Mouse (Mus musculus): ENCODE results near the gene Os9. TPM values are rescaled to one million over a fixed set of nuclear protein-coding genes. Genes with fewer than 3 reads are reported as not detected.
A peak's percentile ranks its signal among the peaks of the same experiment; 100 is the strongest.
"Not testable (repeated sequence)": the region's sequence is repeated elsewhere in the genome, so short reads cannot be mapped to it uniquely, and the experiment has no call there.

The Os9 gene
- polyA plus RNA-seq (2015; fragmentation: Nextera tagmentation; extraction: Ambion mirVana) = 101 TPM in 2 replicates

DNA sequence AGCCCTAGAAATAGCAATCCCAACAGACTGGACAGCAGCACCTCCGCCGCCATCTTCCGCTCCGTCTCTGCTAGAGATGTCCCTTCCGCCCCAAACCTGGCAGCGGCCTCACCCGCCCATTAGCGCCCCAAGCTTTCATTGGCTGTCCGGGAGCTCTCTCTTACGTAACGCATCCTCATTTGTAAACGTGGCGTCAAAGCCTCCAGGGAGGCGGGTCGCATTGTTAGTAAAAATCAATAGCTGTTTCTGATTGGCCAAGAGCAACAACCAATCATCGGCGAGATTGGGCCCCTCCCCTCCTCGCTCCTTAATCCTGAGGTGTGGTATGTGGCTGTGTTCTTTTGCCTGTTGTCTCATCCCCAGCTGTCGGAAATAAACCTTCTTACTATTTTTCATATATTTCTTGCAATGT, at the start of gene Os9:
Os9 (minus strand) TSS at position 66 of the 412 bp plus-strand sequence.
- Histone ChIP-seq H3K27ac (replicated peaks) (no peak within 1 kb of the TSS), H3K9ac (peak within 1 kb of the TSS; percentile 68), H3K9me3 (replicated peaks) (no peaks in the 10 kb centered on the region), H3K36me3 (peaks cover 32% of the 10 kb centered on the region), H3K4me1 (peaks cover 26% of the 10 kb centered on the region), H3K4me3 (replicated peaks) (peak within 1 kb of the TSS; percentile 88), H3K27me3 (no peaks in the 10 kb centered on the region), H3K4me2 (replicated peaks) (peak within 1 kb of the TSS; percentile 97)
- under 1% methylated on average over 19 of the region's 19 CpGs for WGBS
- ATAC-seq (ENCODE audit: insufficient number of reproducible peaks, low FRiP score, low TSS enrichment, low read depth) = peak; percentile 95

DNA sequence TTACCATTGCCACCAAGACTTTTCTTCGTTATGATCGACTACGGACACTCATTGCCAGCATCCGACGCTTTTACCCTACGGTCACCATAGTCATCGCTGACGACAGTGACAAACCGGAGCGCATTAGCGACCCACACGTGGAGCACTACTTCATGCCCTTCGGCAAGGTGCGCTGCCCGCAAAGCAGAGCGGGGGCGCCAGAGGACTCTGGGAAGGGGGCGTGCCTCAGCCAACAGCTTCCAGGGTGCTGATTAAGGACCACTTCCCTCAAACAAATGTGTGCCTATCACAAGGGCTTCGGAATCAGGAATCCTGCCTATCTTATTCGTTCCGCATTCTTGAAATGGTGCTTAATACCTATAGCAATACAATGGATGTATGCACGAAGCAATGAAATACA, 49.1 kb upstream of the Os9 start:
- Histone ChIP-seq H3K4me1 (peaks cover 31% of the 10 kb centered on the region), H3K27me3 (peaks cover 52% of the 10 kb centered on the region), H3K9ac (no peak overlapping the region), H3K4me3 (replicated peaks) (peak overlapping the region; percentile 46), H3K9me3 (replicated peaks) (no peaks in the 10 kb centered on the region), H3K4me2 (replicated peaks) (peak overlapping the region; percentile 80), H3K36me3 (no peaks in the 10 kb centered on the region), H3K27ac (replicated peaks) (no peak overlapping the region)
- ATAC-seq (ENCODE audit: insufficient number of reproducible peaks, low FRiP score, low TSS enrichment, low read depth) = no peak
- WGBS = 3% methylated on average over 22 of the region's 22 CpGs

DNA sequence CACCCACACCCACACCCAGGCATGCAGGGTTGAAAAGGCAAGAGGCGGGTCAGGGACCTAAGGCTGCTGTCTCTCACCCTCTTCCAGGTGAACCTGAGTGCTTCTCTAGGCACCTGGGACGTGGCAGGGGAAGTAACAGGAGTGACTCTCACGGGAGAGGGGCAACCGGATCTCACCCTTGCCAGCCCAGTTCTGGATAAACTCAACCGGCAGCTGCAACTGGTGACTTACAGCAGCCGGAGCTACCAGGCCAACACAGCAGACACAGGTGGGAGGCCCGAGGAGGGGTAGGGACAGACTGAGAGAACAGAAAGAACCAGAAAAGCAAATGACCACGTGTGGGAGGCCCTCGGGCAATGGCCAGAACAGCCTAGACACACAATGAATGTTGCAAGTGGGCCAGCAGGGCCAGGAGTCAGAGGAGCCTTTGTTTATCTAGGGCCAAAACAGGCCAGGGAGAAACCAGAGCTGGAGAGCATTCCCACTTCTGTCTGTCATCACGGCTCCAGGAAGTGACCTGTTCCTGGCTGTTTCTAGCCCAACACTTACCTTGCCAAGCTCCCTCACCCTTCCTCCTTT, 46.8 kb upstream of the Os9 start:
- H3K9me3 ChIP-seq (replicated peaks) = no peaks in the 10 kb centered on the region
- H3K4me3 ChIP-seq (replicated peaks) = no peak overlapping the region
- no peaks in the 10 kb centered on the region for H3K36me3 ChIP-seq
- H3K27me3 ChIP-seq = peaks cover 52% of the 10 kb centered on the region
- H3K4me2 ChIP-seq (replicated peaks) = no peak overlapping the region
- no peak overlapping the region for H3K9ac ChIP-seq
- peaks cover 34% of the 10 kb centered on the region for H3K4me1 ChIP-seq
- no peak overlapping the region for H3K27ac ChIP-seq (replicated peaks)
- no peak for ATAC-seq (ENCODE audit: insufficient number of reproducible peaks, low FRiP score, low TSS enrichment, low read depth)
- WGBS = 40% methylated on average over 10 of the region's 10 CpGs

DNA sequence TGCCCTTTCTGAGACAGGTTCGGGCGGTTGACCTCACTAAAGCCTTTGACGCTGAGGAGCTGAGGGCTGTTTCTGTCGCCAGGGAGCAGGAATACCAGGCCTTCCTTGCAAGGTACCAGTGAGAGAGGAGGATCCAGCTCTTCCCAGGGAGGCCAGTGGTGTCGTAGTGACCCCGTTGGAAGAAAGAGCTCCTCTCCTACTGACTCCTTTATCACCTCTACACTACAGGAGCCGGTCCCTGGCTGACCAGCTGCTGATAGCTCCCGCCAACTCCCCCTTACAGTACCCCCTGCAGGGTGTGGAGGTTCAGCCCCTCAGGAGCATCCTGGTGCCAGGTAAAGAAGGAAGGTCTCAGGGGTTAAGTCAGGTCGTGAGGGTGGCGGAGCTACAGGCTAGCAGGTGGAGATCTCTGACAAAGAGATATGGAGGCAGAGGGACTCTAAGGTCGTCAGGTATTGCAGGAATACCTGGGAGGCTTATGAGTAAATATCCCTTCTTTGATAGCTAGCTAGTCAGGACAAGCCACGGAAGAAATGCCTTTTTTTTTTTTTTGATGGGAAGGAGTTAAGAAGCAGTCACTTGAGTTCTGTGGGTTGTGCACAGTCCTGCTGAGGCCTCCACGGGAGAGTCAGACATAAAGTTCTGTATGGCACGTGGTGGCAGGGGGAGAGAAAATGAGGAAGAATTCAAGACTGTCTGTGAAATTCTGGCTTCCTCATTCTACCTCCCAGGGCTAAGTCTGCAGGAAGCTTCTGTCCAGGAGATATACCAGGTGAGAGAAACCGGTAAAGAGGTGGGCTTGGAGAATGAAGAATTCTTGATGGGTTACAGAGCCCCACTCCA, 46.1 kb upstream of the Os9 start:
- Histone ChIP-seq H3K4me2 (replicated peaks) (peak overlapping the region; percentile 100; the same call in 1 of the 2 replicates), H3K36me3 (no peaks in the 10 kb centered on the region), H3K9me3 (replicated peaks) (no peaks in the 10 kb centered on the region), H3K27ac (replicated peaks) (no peak overlapping the region), H3K27me3 (peaks cover 52% of the 10 kb centered on the region), H3K4me1 (peaks cover 34% of the 10 kb centered on the region), H3K9ac (no peak overlapping the region), H3K4me3 (replicated peaks) (peak overlapping the region; percentile 62)
- WGBS = 25% methylated on average over 15 of the region's 15 CpGs
- no peak for ATAC-seq (ENCODE audit: insufficient number of reproducible peaks, low FRiP score, low TSS enrichment, low read depth)

DNA sequence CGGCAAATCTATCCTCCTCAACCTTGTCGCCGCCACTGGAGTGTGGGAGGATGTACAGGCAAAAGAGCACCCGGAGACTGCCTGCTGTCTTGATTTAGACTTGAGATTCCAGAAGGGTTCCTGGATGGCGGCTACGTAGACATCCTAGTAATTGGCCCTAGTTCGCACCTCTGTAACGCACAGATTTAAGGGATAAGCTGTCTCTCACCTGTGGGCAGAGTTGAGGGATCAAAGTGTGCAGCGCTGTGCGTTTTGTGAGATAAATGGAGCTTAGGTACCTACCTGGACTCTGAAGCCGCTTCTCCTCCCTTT, 45.4 kb upstream of the Os9 start:
- ATAC-seq (ENCODE audit: insufficient number of reproducible peaks, low FRiP score, low TSS enrichment, low read depth) = no peak

DNA sequence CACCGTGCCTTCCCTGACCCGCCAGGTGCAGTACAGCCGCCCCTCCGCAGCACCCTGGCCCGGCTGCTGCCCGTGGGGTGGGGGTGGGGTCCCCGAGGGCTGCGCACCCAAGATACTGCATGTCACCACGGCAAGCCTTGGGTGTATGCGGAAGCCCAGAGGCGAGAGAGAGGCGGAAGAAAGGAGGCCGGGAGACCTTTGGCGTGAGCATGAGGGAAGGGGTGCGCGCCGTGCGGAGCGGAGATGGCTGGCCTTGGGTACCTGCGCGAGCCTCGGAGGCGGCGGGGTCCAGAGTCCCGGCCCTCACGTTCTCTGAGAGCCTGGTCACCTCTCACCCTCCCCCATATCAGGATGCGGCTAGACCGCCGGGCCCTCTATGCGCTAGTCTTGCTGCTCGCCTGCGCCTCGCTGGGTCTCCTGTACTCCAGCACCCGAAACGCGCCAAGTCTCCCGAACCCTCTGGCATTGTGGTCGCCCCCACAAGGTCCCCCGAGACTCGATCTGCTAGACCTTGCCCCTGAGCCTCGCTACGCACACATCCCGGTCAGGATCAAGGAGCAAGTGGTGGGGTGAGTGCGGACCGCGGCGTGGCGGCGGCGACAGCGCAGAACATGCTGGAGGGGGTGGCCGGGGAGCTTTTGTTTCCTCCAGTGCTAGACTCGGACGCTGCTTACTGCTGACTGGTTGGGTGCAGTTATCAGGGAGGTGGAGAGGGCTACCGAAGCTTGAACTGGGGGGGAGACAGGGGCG, 44.9 kb upstream of the Os9 start:
- Histone ChIP-seq H3K4me3 (replicated peaks) (peak overlapping the region; percentile 62), H3K9me3 (replicated peaks) (no peaks in the 10 kb centered on the region), H3K27me3 (peaks cover 51% of the 10 kb centered on the region), H3K36me3 (no peaks in the 10 kb centered on the region), H3K9ac (peak overlapping the region; percentile 47), H3K4me1 (peaks cover 29% of the 10 kb centered on the region), H3K4me2 (replicated peaks) (peak overlapping the region; percentile 100), H3K27ac (replicated peaks) (no peak overlapping the region; the same call in 1 of the 2 replicates)
- under 1% methylated on average over 56 of the region's 56 CpGs for WGBS
- peak; percentile 22; the same call in 1 of the 2 replicates for ATAC-seq (ENCODE audit: insufficient number of reproducible peaks, low FRiP score, low TSS enrichment, low read depth)

More for the DNA sequence above, 45.4 kb upstream of the Os9 start:
- Histone ChIP-seq H3K9ac (peak overlapping the region; percentile 47; the same call in 1 of the 2 replicates), H3K9me3 (replicated peaks) (no peaks in the 10 kb centered on the region), H3K4me2 (replicated peaks) (peak overlapping the region; percentile 100), H3K36me3 (no peaks in the 10 kb centered on the region), H3K27ac (replicated peaks) (no peak overlapping the region), H3K4me3 (replicated peaks) (peak overlapping the region; percentile 62), H3K4me1 (peaks cover 34% of the 10 kb centered on the region), H3K27me3 (peaks cover 52% of the 10 kb centered on the region)
- WGBS = 6% methylated on average over 11 of the region's 11 CpGs

DNA sequence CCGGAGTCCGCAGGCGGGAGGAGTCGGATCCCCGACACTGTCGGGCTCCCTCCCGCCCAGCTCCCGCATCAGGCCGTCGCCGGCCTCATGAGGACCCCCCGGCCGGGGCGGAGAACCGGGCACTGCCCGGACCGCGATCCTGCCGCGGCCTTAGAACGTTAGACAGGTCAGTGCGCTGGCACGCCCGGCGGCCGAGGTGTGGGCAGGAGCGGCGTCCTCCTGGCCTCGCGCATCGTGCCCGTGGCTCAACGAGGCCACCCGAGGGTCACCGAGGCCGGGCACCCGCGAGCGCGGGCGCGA, 44.4 kb upstream of the Os9 start:
- no peaks in the 10 kb centered on the region for H3K36me3 ChIP-seq
- no peaks in the 10 kb centered on the region for H3K9me3 ChIP-seq (replicated peaks)
- ATAC-seq (ENCODE audit: insufficient number of reproducible peaks, low FRiP score, low TSS enrichment, low read depth) = peak; percentile 5; the same call in 1 of the 2 replicates
- H3K4me1 ChIP-seq = peaks cover 24% of the 10 kb centered on the region
- H3K4me3 ChIP-seq (replicated peaks) = peak overlapping the region; percentile 62
- H3K27ac ChIP-seq (replicated peaks) = no peak overlapping the region; the same call in 1 of the 2 replicates
- H3K4me2 ChIP-seq (replicated peaks) = peak overlapping the region; percentile 100
- H3K27me3 ChIP-seq = peaks cover 45% of the 10 kb centered on the region
- 0% methylated on average over 38 of the region's 42 CpGs for WGBS
- H3K9ac ChIP-seq = peak overlapping the region; percentile 47

DNA sequence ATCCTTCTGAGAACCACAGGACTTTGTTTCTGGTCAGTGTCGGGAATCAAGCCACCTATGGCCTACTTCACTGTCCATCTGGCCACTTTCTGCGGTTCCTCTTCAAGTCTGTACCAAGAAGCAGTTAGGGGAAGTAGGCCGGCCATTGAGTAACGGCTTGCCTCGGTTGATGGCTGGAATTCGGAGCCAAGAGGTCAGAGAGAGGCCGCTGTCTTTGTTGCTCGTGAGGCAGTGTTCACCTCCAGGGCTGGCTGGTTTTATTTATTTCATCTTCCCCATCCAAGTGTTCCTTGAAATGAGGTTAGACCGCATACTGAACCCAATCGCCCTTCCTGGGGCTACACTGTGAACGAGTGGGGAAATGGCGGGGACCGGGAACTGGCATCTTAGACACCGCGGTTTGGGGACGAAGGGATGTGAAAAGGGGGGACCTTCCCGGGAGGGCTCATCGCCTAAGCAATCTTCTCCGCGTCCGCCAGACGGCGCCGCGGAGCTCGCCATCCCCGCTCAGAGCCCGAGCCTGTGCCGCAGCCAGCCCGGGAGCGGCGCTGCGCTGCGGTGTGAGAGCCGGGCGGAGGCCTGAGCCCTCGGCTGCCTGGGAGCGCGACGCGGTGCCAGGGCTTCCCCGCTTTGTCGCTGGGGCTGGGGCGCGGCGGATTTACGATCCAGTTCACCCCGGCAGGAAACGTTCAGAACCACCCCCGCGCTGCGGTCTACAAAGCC, 43.9 kb upstream of the Os9 start, which contains the start of gene B4galnt1:
B4galnt1 (plus strand) TSS at position 595 of the 723 bp plus-strand sequence.
- Histone ChIP-seq H3K27me3 (peaks cover 40% of the 10 kb centered on the region), H3K27ac (replicated peaks) (no peak within 1 kb of the TSS; the same call in 1 of the 2 replicates)
- 2% methylated on average over 52 of the region's 52 CpGs for WGBS

DNA sequence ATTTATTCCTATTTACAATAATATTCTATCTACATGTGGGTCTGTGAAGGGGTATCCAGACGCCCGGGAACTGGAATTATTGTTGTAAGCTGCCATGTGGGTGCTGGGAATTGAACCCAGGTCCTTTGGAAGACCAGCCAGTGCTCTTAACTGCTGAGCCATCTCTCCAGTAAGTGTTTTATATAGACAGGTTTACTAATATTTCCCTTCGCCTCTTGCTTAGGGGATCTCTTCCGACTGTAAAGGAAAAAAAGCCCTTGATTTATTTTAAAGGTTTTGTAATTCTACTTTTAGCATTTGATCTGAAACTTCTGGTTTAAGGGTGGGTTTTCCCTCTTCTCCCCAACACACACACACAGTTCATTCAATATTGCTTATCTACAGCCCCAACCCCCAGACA, 43.3 kb upstream of the Os9 start:
- H3K9me3 ChIP-seq (replicated peaks) = no peaks in the 10 kb centered on the region
- peaks cover 18% of the 10 kb centered on the region for H3K4me1 ChIP-seq
- H3K4me2 ChIP-seq (replicated peaks) = no peak overlapping the region
- no peak overlapping the region for H3K4me3 ChIP-seq (replicated peaks)
- peaks cover 34% of the 10 kb centered on the region for H3K27me3 ChIP-seq
- WGBS = 92% methylated on average over 4 of the region's 4 CpGs
- no peak overlapping the region for H3K9ac ChIP-seq
- no peak overlapping the region for H3K27ac ChIP-seq (replicated peaks)
- H3K36me3 ChIP-seq = no peaks in the 10 kb centered on the region
- ATAC-seq (ENCODE audit: insufficient number of reproducible peaks, low FRiP score, low TSS enrichment, low read depth) = no peak

More for the DNA sequence above, 43.9 kb upstream of the Os9 start, which contains the start of gene B4galnt1:
- Histone ChIP-seq H3K4me1 (peaks cover 19% of the 10 kb centered on the region), H3K36me3 (no peaks in the 10 kb centered on the region), H3K4me3 (replicated peaks) (peak within 1 kb of the TSS; percentile 62), H3K9ac (peak within 1 kb of the TSS; percentile 47), H3K9me3 (replicated peaks) (no peaks in the 10 kb centered on the region), H3K4me2 (replicated peaks) (peak within 1 kb of the TSS; percentile 100)
- peak; percentile 86 for ATAC-seq (ENCODE audit: insufficient number of reproducible peaks, low FRiP score, low TSS enrichment, low read depth)

DNA sequence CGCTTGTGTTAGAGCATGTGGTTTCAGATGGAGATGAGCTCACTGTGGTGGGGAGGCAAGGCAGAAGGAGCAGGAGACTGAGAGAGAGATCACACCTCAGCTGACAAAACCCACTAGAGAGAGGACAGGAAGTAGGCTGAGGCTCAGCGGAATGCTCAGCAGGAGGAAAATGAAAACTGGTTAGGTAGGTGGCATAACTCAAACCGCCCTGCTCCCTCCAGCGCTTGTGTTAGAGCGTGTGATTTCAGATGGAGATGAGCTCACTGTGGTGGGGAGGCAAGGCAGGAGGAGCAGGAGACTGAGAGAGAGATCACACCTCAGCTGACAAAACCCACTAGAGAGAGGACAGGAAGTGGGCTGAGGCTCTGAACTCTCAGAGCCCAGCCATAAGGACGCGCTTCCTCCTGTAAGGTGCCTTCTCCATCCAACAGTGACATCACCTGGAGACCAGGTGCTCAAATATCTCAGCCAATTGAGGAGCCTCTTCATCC, 41.9 kb upstream of the Os9 start:
- not testable (repeated sequence) for H3K4me2 ChIP-seq (replicated peaks); H3K27ac ChIP-seq (replicated peaks); H3K9ac ChIP-seq; H3K4me3 ChIP-seq (replicated peaks); ATAC-seq (ENCODE audit: insufficient number of reproducible peaks, low FRiP score, low TSS enrichment, low read depth); H3K9me3 ChIP-seq (replicated peaks); H3K36me3 ChIP-seq
- WGBS = 35% methylated on average over 7 of the region's 7 CpGs
- H3K4me1 ChIP-seq = peaks cover 18% of the 10 kb centered on the region
- H3K27me3 ChIP-seq = peaks cover 26% of the 10 kb centered on the region

Measured in embryonic facial prominence, embryonic 15.5 days (tissue).